Mouse (Mus musculus): ENCODE results near the gene Pik3ca. TPM values are rescaled to one million over a fixed set of nuclear protein-coding genes. Genes with fewer than 3 reads are reported as not detected.

Pik3ca gene
- total RNA-seq, 2 experiments from 2014 or later = 45.9 to 48.8 TPM

- DNase-seq (ENCODE audit: low spot score) = no peak
Measured at GRCm38 (mm10) chr3:32496711-32497070, 99.2 kb downstream of the Pik3ca start.

DNA sequence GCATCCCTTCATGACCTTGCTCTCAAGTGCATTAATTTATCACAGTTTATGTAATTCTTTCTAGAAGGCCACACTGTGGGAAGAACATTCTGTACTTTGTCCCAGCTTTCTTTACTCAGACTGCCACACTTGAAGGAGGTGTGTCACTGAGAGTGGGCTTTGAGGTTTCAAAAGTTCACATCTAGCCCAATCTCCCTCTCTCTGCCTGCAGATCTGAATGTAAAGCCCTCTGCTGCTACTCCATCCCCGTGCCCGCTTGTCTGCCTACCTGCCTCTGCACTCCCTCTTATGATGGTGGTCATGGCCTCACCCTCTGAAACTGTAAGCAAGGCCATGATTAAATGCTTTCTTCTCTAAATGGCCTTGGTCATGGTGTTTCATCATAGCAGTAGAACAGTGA is 102.9 kb downstream of the Pik3ca start:
- no peak for DNase-seq (ENCODE audit: low spot score)

GRCm38 (mm10) chr3:32505841-32506240 is 108.4 kb downstream of the Pik3ca start:
- DNase-seq (ENCODE audit: low spot score) = no peak

DNA sequence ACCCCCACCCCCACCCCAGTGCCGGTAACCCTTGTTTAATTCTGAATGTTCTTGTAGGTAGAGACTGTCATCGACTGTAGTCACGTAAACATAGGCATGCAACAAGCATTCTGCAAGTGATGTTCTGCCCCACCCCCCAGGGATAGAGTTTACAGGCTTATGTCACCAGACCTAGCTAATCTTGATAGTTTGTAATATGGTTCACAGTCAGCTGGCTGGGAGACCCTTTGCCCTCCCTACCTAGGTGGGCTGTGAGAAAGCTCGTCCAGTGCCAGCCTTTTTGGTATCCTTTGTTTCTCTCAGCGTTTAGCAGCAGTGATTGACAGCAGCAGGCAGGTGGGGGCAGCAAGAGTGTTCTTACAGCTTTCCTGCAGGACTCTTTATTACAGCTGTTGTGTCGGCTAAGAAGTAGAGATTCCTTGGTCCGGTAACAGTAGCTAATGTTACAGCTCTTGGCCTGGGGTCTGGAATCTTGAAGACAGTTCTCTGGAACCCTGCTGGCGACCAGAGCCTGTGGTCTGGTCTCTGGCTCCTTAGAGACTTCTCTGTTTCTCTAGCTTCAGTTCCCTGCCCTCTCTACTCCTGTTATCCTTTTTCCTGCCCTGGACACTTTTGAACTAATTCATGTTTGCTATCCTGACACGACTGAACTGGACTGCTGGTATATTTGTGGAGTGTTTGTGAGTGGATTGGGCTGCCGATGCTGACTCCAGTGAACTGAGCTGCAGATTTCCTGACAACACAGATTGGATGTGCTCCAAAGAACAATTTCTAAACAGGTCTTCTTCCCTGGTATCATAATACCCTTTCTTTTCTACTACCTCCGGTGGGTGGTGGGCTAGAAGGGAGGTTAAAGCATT is 109.1 kb downstream of the Pik3ca start:
- DNase-seq (ENCODE audit: low spot score) = no peak

DNA sequence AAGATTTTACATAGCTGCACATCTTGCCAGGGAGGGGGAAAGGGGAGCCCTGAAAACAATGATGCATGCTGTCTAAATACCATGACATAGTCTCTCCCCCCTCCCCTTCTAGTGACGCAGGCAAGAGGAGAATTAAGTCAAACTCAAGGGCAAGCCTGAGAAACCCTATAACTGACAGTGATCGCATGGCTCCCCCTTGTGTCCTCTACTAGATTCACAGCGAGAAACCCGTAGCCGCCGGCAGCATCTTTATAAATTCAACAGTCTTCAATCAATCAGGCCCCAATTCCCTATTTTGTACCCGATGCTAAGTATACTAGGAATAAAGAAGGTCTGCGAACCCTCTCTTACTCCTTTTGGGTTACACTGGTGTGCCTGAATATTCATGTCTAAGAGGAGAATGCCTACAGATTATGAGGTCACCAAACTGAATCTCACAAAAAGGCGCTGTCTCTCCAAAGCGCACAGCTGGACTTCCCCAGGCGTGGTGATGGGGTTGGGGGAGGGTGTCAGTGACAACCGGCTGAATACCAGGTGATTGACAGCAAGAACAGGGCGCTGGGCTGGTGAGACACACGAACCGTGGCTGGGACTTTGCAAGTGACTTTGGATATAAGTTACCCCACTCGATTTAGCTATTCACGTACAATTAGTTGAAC is 111.3 kb downstream of the Pik3ca start:
- DNase-seq (ENCODE audit: low spot score) = peak; percentile 68

DNA sequence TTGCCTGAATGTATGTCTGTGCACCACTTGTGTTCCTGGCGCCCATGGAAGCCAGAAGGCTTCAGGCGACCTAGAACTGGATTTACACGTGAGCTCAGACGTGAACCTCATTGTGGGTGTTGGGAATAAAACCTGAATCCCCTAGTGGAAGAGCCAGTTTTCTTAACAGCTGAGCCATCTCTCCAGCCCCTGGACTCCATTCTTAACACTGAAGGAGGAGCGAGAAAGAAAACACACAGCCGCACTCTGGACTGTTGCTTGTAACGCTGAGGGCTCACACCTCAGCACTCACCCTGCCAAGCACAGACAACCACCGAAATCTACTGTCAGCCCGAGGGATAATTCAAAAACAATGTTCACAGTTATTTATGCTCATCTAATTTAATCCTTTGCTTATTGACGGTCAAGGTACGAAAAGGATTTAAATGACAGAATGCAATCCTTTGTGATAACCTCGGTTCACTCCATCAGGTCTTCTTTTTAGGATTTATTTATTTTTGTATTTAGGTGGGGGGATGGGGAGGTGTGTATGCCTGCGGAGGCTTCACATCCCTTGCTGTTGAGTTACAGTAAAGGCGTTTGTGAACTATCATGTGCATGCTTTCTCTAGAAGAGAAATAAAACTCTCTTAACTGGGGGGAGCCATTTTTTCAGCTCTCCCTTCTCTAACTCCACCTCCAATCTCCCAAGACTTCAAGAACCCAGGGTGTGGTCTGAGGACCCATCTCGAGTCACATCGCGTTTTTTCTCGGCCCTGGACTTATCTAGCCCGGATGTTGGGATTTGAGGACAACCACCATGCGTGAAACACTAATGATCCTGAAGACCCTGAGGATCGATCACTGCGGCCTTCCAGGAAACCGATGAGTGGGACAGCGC is 112.3 kb downstream of the Pik3ca start, which contains the start of gene Zfp639:
Zfp639 (plus strand) TSS at position 764 of the 879 bp plus-strand sequence.
- no peak for DNase-seq (ENCODE audit: low spot score)

- peak; percentile 96 for DNase-seq (ENCODE audit: low spot score)
Measured at GRCm38 (mm10) chr3:32510375-32511190, 113.1 kb downstream of the Pik3ca start.

GRCm38 (mm10) chr3:32511191-32511550 is 113.7 kb downstream of the Pik3ca start:
- peak; percentile 19 for DNase-seq (ENCODE audit: low spot score)

- DNase-seq (ENCODE audit: low spot score) = no peak
Measured at GRCm38 (mm10) chr3:32512686-32513284, 115.3 kb downstream of the Pik3ca start.

- no peak for DNase-seq (ENCODE audit: low spot score)
Measured at GRCm38 (mm10) chr3:32513528-32513927, 116.1 kb downstream of the Pik3ca start.

Other genes starting within 250 kb of the Pik3ca start
- gene Zmat3, start 31.7 kb upstream of the Pik3ca start, total RNA-seq (2021) = 1 to 10 TPM; 7.4 to 7.8 TPM
- gene Kcnmb3, start 94.6 kb downstream of the Pik3ca start, total RNA-seq (2021) = under 1 TPM in 1 of 2 experiments, not detected in 1; 0.17 TPM
- gene Zfp639, start 112.6 kb downstream of the Pik3ca start, total RNA-seq (2021) = 10 to 100 TPM; 28.7 to 32.4 TPM
- 100 to 1,000 TPM; 222 to 257 TPM for gene Mfn1, start 131.8 kb downstream of the Pik3ca start, total RNA-seq (2021)
- gene Gnb4, start 218.9 kb downstream of the Pik3ca start, total RNA-seq (2021) = 1 to 10 TPM; 3.4 to 5.5 TPM